Mouse (Mus musculus) kidney, adult 2 months (tissue): ENCODE data around the gene AI593442.

Experiments used
- CTCF ChIP-seq: fragments of 200-500 bp; conservative IDR thresholded peaks from 2 replicates; pipeline ENCODE4 v1.5.1; 2011; ENCODE audit warnings: low read depth, mild to moderate bottlenecking, control low read depth, low read length, moderate library complexity, mixed read lengths; ENCODE audit not compliant: insufficient read depth, insufficient read length
- POLR2A ChIP-seq: fragments of 200-500 bp; IDR thresholded peaks from one replicate; pipeline ENCODE4 v1.6.1; 2011; ENCODE audit warnings: low read depth, low read length, control low read depth

DNA sequence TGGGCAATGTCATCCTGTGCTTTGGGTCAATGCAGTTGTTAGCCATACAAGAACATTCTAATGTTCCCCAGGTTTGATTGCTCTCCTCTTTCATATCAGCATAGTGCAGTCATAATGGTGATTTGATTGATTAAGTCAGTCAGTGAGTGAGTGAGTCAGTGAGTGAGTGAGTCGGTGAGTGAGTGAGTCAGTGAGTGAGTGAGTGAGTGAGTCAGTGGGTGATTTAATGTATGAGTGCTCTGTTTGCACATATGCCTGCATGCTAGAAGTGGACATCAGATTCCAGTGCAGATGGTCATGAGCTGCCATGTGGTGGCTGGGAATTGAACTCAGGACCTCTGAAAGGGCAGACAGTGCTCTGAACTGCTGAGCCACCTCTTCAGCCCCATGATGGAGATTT, 43.0 kb upstream of the AI593442 start:
- TF ChIP-seq CTCF (no peak), POLR2A (no peak)
